Mouse (Mus musculus) activated CD4-positive, CD25-positive, alpha-beta regulatory T cell, adult 9 weeks (primary cell): Measurements from ENCODE around the gene Reep1. TPM values are rescaled to one million over a fixed set of nuclear protein-coding genes. Genes with fewer than 3 reads are reported as not detected.

ENCODE experiments used
- polyA plus RNA-seq: library from polyadenylated mRNA; unstranded; fragments of 100-300 nt; shearing (Covaris generic); gene quantifications from one replicate; pipeline ENCODE4 v1.2.1, GENCODE M21; 2017

Gene Reep1
- 0.66 TPM for polyA plus RNA-seq

GRCm38 (mm10) chr6:71707511-71708501 is at the start of gene Reep1:
TSS of gene Reep1 (plus strand) at chr6:71707561.

GRCm38 (mm10) chr6:71826869-71827268 is 119.5 kb downstream of the Reep1 start, which contains the start of gene Mrpl35:
TSS of gene Mrpl35 (minus strand) at chr6:71826969.

GRCm38 (mm10) chr6:71830690-71831580 is 123.6 kb downstream of the Reep1 start, which contains the start of gene Immt:
TSS of gene Immt (plus strand) at chr6:71831331.

Other genes with a start within 250 kb of the Reep1 start
- gene Rnf103, start 213.7 kb upstream of the Reep1 start, polyA plus RNA-seq, result 2.1 TPM
- 88.4 TPM for gene Chmp3, start 163.8 kb upstream of the Reep1 start, polyA plus RNA-seq
- 88.4 TPM for gene Kdm3a, start 74.6 kb upstream of the Reep1 start, polyA plus RNA-seq
- gene Mrpl35, start 119.4 kb downstream of the Reep1 start, polyA plus RNA-seq, result 54.1 TPM
- 137 TPM for gene Immt, start 123.8 kb downstream of the Reep1 start, polyA plus RNA-seq
- gene Ptcd3, start 201.2 kb downstream of the Reep1 start, polyA plus RNA-seq, result 91.9 TPM
- gene Polr1a, start 201.5 kb downstream of the Reep1 start, polyA plus RNA-seq, result 35.3 TPM